Mouse (Mus musculus): ENCODE measurements at regions not wholly inside any gene's neighbourhood (a gene's known extent, or its start where the extent isn't known, plus 50 kb on each side); places are given as distances from the start of the nearest gene placed in this dataset.

- Histone ChIP-seq H3K36me3 (no peaks in the 10 kb centered on the region), H3K4me2 (no peak overlapping the region), H3K4me3 (no peak overlapping the region), H3K9me3 (no peaks in the 10 kb centered on the region), H3K27ac (no peak overlapping the region), H3K27me3 (no peaks in the 10 kb centered on the region), H3K4me1 (replicated peaks) (no peaks in the 10 kb centered on the region), H3K9ac (no peak overlapping the region)
- no peak for ATAC-seq (ENCODE audit: low FRiP score)
- 81% methylated on average over 8 of the region's 8 CpGs for WGBS
Measured at GRCm38 (mm10) chr11:20464564-20464963, 78.5 kb upstream of the Sertad2 start.

GRCm38 (mm10) chr11:20466591-20466990 is 76.5 kb upstream of the Sertad2 start:
- Histone ChIP-seq H3K4me1 (replicated peaks) (no peaks in the 10 kb centered on the region), H3K9ac (no peak overlapping the region), H3K36me3 (no peaks in the 10 kb centered on the region), H3K9me3 (no peaks in the 10 kb centered on the region), H3K4me2 (no peak overlapping the region), H3K27ac (no peak overlapping the region), H3K27me3 (no peaks in the 10 kb centered on the region), H3K4me3 (no peak overlapping the region)
- no peak for ATAC-seq (ENCODE audit: low FRiP score)
- WGBS: 31% methylated on average over 4 of the region's 4 CpGs

GRCm38 (mm10) chr11:20468319-20469018 is 74.6 kb upstream of the Sertad2 start:
- H3K27me3 ChIP-seq: no peaks in the 10 kb centered on the region
- no peak overlapping the region for H3K4me3 ChIP-seq
- ATAC-seq (ENCODE audit: low FRiP score): no peak
- 83% methylated on average over 12 of the region's 12 CpGs for WGBS
- H3K4me1 ChIP-seq (replicated peaks): no peaks in the 10 kb centered on the region
- no peak overlapping the region for H3K27ac ChIP-seq
- H3K4me2 ChIP-seq: no peak overlapping the region
- no peaks in the 10 kb centered on the region for H3K36me3 ChIP-seq
- no peaks in the 10 kb centered on the region for H3K9me3 ChIP-seq
- no peak overlapping the region for H3K9ac ChIP-seq

GRCm38 (mm10) chr11:20469368-20469767 is 73.7 kb upstream of the Sertad2 start:
- H3K27me3 ChIP-seq: no peaks in the 10 kb centered on the region
- H3K4me1 ChIP-seq (replicated peaks): no peaks in the 10 kb centered on the region
- no peak overlapping the region for H3K27ac ChIP-seq
- no peak overlapping the region for H3K4me3 ChIP-seq
- ATAC-seq (ENCODE audit: low FRiP score): no peak
- H3K9ac ChIP-seq: no peak overlapping the region
- 67% methylated on average over 5 of the region's 5 CpGs for WGBS
- H3K9me3 ChIP-seq: no peaks in the 10 kb centered on the region
- no peak overlapping the region for H3K4me2 ChIP-seq
- no peaks in the 10 kb centered on the region for H3K36me3 ChIP-seq

GRCm38 (mm10) chr11:20470396-20470795 is 72.7 kb upstream of the Sertad2 start:
- no peaks in the 10 kb centered on the region for H3K36me3 ChIP-seq

GRCm38 (mm10) chr11:20472336-20472735 is 70.7 kb upstream of the Sertad2 start:
- Histone ChIP-seq H3K27me3 (no peaks in the 10 kb centered on the region), H3K4me1 (replicated peaks) (peaks cover 3% of the 10 kb centered on the region), H3K4me3 (no peak overlapping the region), H3K27ac (no peak overlapping the region), H3K36me3 (no peaks in the 10 kb centered on the region), H3K9me3 (no peaks in the 10 kb centered on the region), H3K4me2 (no peak overlapping the region), H3K9ac (no peak overlapping the region)
- WGBS: 77% methylated on average over 1 of the region's 1 CpGs
- ATAC-seq (ENCODE audit: low FRiP score): no peak

More at GRCm38 (mm10) chr11:20470396-20470795, 72.7 kb upstream of the Sertad2 start:
- Histone ChIP-seq H3K27me3 (no peaks in the 10 kb centered on the region), H3K4me2 (no peak overlapping the region), H3K9me3 (no peaks in the 10 kb centered on the region), H3K9ac (no peak overlapping the region), H3K4me1 (replicated peaks) (no peaks in the 10 kb centered on the region), H3K4me3 (no peak overlapping the region), H3K27ac (no peak overlapping the region)
- 88% methylated on average over 6 of the region's 6 CpGs for WGBS
- no peak for ATAC-seq (ENCODE audit: low FRiP score)

GRCm38 (mm10) chr11:20475629-20476028 is 67.4 kb upstream of the Sertad2 start:
- Histone ChIP-seq H3K9me3 (peaks cover 4% of the 10 kb centered on the region), H3K36me3 (no peaks in the 10 kb centered on the region), H3K9ac (no peak overlapping the region), H3K4me3 (no peak overlapping the region), H3K4me2 (no peak overlapping the region), H3K27ac (no peak overlapping the region), H3K4me1 (replicated peaks) (peaks cover 7% of the 10 kb centered on the region), H3K27me3 (no peaks in the 10 kb centered on the region)
- WGBS: 93% methylated on average over 7 of the region's 7 CpGs
- no peak for ATAC-seq (ENCODE audit: low FRiP score)

GRCm38 (mm10) chr11:20476494-20476893 is 66.6 kb upstream of the Sertad2 start:
- 86% methylated on average over 3 of the region's 3 CpGs for WGBS
- Histone ChIP-seq H3K9ac (no peak overlapping the region), H3K27me3 (no peaks in the 10 kb centered on the region), H3K4me3 (no peak overlapping the region), H3K4me2 (no peak overlapping the region), H3K36me3 (no peaks in the 10 kb centered on the region), H3K9me3 (peaks cover 4% of the 10 kb centered on the region), H3K4me1 (replicated peaks) (peaks cover 7% of the 10 kb centered on the region), H3K27ac (no peak overlapping the region)
- ATAC-seq (ENCODE audit: low FRiP score): no peak

- peak; percentile 91 for ATAC-seq (ENCODE audit: low FRiP score)
- Histone ChIP-seq H3K27ac (peak overlapping the region; percentile 56), H3K4me3 (no peak overlapping the region), H3K9me3 (peaks cover 4% of the 10 kb centered on the region), H3K9ac (0 out of 2 replicates have a peak overlapping the region, but pooled peaks have one; percentile 9), H3K4me2 (peak overlapping the region; percentile 28), H3K4me1 (replicated peaks) (peaks cover 7% of the 10 kb centered on the region), H3K27me3 (no peaks in the 10 kb centered on the region), H3K36me3 (no peaks in the 10 kb centered on the region)
- 14% methylated on average over 19 of the region's 19 CpGs for WGBS
Measured at GRCm38 (mm10) chr11:20477183-20478037, 65.6 kb upstream of the Sertad2 start.

- WGBS: 90% methylated on average over 3 of the region's 3 CpGs
- H3K4me3 ChIP-seq: no peak overlapping the region
- ATAC-seq (ENCODE audit: low FRiP score): no peak
- H3K4me2 ChIP-seq: no peak overlapping the region
- no peak overlapping the region for H3K9ac ChIP-seq
- H3K4me1 ChIP-seq (replicated peaks): peaks cover 7% of the 10 kb centered on the region
- no peak overlapping the region for H3K27ac ChIP-seq
- H3K36me3 ChIP-seq: no peaks in the 10 kb centered on the region
- peaks cover 4% of the 10 kb centered on the region for H3K9me3 ChIP-seq
- no peaks in the 10 kb centered on the region for H3K27me3 ChIP-seq
Measured at GRCm38 (mm10) chr11:20480632-20481031, 62.4 kb upstream of the Sertad2 start.

GRCm38 (mm10) chr11:20485371-20485770 is 57.7 kb upstream of the Sertad2 start:
- Histone ChIP-seq H3K4me3 (no peak overlapping the region), H3K27ac (no peak overlapping the region), H3K4me1 (replicated peaks) (no peaks in the 10 kb centered on the region), H3K4me2 (no peak overlapping the region), H3K9me3 (no peaks in the 10 kb centered on the region), H3K9ac (no peak overlapping the region), H3K36me3 (no peaks in the 10 kb centered on the region), H3K27me3 (no peaks in the 10 kb centered on the region)
- 88% methylated on average over 2 of the region's 2 CpGs for WGBS
- no peak for ATAC-seq (ENCODE audit: low FRiP score)
